Mouse (Mus musculus): ENCODE data around the gene Rassf7.

DNA sequence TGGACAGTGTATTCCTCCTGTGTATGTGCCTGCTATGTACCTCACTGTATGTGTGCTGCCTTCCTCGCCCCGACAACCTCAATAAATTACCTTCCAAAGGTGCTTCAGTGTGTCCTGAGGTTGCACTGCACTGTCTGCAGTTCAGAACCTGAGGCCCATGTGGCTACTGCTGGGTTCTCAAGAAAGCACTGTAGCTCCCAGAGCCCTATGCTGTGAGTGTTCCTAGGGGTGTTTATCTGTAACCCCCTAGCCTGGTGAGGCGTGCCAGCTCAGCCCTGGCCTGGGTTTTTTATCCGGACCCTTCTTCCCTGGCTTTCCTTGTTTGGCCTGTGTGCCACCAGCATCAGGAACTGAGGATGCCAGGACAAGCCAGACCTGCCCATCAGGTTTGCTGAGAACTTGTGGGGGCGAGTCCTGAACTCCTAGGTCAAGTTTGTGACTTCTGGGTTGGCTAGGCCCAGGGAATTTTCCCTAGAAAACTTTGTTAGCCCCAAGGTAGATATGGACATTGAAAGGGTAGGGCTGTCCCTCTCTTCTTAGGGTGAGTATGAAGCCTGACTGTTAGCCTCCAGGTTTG lies 3.0 kb downstream of the Rassf7 start:
- TF ChIP-seq CTCF (IDR thresholded peaks at IDR 0.05; ENCODE audit: low read depth, low read length) (no peak), POLR2AphosphoS5 (IDR thresholded peaks at IDR 0.05; ENCODE audit: insufficient replicate concordance, low read depth, low read length) (no peak)

Measured in G1E (cell line).